Mouse (Mus musculus): ENCODE results near the gene Eif4e3. TPM values are rescaled to one million over a fixed set of nuclear protein-coding genes. Genes with fewer than 3 reads are reported as not detected.

The Eif4e3 gene
- 6.4 and 6.8 TPM in 2 replicates for polyA plus RNA-seq (2012; rRNA removed)

- under 1% methylated on average over 65 of the region's 75 CpGs for WGBS
- DNase-seq (ENCODE audit: low read depth, low spot score) = no peak
These were observed at the start of gene Eif4e3, which contains the start of gene Gm20696 for GRCm38 (mm10) chr6:99666318-99667171. Gene Eif4e3, minus strand, starts transcription at chr6:99666771. Gene Gm20696, minus strand, starts transcription at chr6:99666797.

GRCm38 (mm10) chr6:99715913-99716312 is 49.3 kb upstream of the Eif4e3 start:
- no peak for DNase-seq (ENCODE audit: low read depth, low spot score)
- 55% methylated on average over 6 of the region's 6 CpGs for WGBS

GRCm38 (mm10) chr6:99715191-99715590 is 48.6 kb upstream of the Eif4e3 start:
- WGBS = 69% methylated on average over 6 of the region's 6 CpGs
- DNase-seq (ENCODE audit: low read depth, low spot score) = no peak

- WGBS = 85% methylated on average over 5 of the region's 5 CpGs
These were observed 46.7 kb upstream of the Eif4e3 start for GRCm38 (mm10) chr6:99713256-99713655.

GRCm38 (mm10) chr6:99711576-99712101 is 45.1 kb upstream of the Eif4e3 start:
- DNase-seq (ENCODE audit: low read depth, low spot score) = no peak
- 31% methylated on average over 11 of the region's 11 CpGs for WGBS

More at GRCm38 (mm10) chr6:99713256-99713655, 46.7 kb upstream of the Eif4e3 start:
- no peak for DNase-seq (ENCODE audit: low read depth, low spot score)

- no peak for DNase-seq (ENCODE audit: low read depth, low spot score)
- WGBS = 39% methylated on average over 3 of the region's 3 CpGs
These were observed 33.9 kb upstream of the Eif4e3 start for GRCm38 (mm10) chr6:99700484-99700883.

GRCm38 (mm10) chr6:99692916-99693841 is 26.6 kb upstream of the Eif4e3 start:
- no peak for DNase-seq (ENCODE audit: low read depth, low spot score)
- WGBS = 4% methylated on average over 94 of the region's 110 CpGs

- WGBS = 1% methylated on average over 107 of the region's 112 CpGs
- DNase-seq (ENCODE audit: low read depth, low spot score) = no peak
These were observed 25.8 kb upstream of the Eif4e3 start, which contains the start of gene Gpr27 for GRCm38 (mm10) chr6:99692206-99692915. Gene Gpr27, plus strand, starts transcription at chr6:99692679.

GRCm38 (mm10) chr6:99691666-99692205 is 25.2 kb upstream of the Eif4e3 start:
- no peak for DNase-seq (ENCODE audit: low read depth, low spot score)

GRCm38 (mm10) chr6:99688513-99688912 is 21.9 kb upstream of the Eif4e3 start:
- 75% methylated on average over 6 of the region's 6 CpGs for WGBS
- DNase-seq (ENCODE audit: low read depth, low spot score) = no peak

More at GRCm38 (mm10) chr6:99691666-99692205, 25.2 kb upstream of the Eif4e3 start:
- 14% methylated on average over 25 of the region's 25 CpGs for WGBS

GRCm38 (mm10) chr6:99684899-99685298 is 18.3 kb upstream of the Eif4e3 start:
- WGBS = 65% methylated on average over 5 of the region's 5 CpGs
- no peak for DNase-seq (ENCODE audit: low read depth, low spot score)

GRCm38 (mm10) chr6:99683974-99684373 is 17.4 kb upstream of the Eif4e3 start:
- no peak for DNase-seq (ENCODE audit: low read depth, low spot score)
- WGBS = 97% methylated on average over 5 of the region's 5 CpGs

GRCm38 (mm10) chr6:99678108-99678507 is 11.5 kb upstream of the Eif4e3 start:
- 54% methylated on average over 11 of the region's 11 CpGs for WGBS
- no peak for DNase-seq (ENCODE audit: low read depth, low spot score)

- DNase-seq (ENCODE audit: low read depth, low spot score) = peak; percentile 83
- WGBS = 28% methylated on average over 8 of the region's 8 CpGs
These were observed 10.8 kb upstream of the Eif4e3 start for GRCm38 (mm10) chr6:99677325-99677724.

GRCm38 (mm10) chr6:99674482-99674881 is 7.9 kb upstream of the Eif4e3 start:
- DNase-seq (ENCODE audit: low read depth, low spot score) = no peak
- 91% methylated on average over 4 of the region's 4 CpGs for WGBS

GRCm38 (mm10) chr6:99671768-99672167 is 5.2 kb upstream of the Eif4e3 start:
- WGBS = 66% methylated on average over 3 of the region's 3 CpGs
- DNase-seq (ENCODE audit: low read depth, low spot score) = no peak

GRCm38 (mm10) chr6:99670481-99671119 is 4.0 kb upstream of the Eif4e3 start:
- 79% methylated on average over 7 of the region's 7 CpGs for WGBS
- DNase-seq (ENCODE audit: low read depth, low spot score) = no peak

- DNase-seq (ENCODE audit: low read depth, low spot score) = no peak
- WGBS = 65% methylated on average over 5 of the region's 5 CpGs
These were observed 3.1 kb upstream of the Eif4e3 start for GRCm38 (mm10) chr6:99669481-99670325.
